Mouse (Mus musculus): ENCODE results near the gene Chst12. TPM values are rescaled to one million over a fixed set of nuclear protein-coding genes. Genes with fewer than 3 reads are reported as not detected.
"Not testable (repeated sequence)": the region's sequence is repeated elsewhere in the genome, so short reads cannot be mapped to it uniquely, and the experiment has no call there.

Gene Chst12
- polyA plus RNA-seq, 1 experiment from 2014 or later, result 17.7 TPM

GRCm38 (mm10) chr5:140501982-140502836 is 3.1 kb upstream of the Chst12 start:
- Histone ChIP-seq H3K9ac (replicated peaks; ENCODE audit: low read depth, low read length) (0 out of 2 replicates have a peak overlapping the region, but pooled peaks have one; percentile 4), H3K4me2 (ENCODE audit: low read length) (peak overlapping the region; percentile 27; the same call in 1 of the 2 replicates), H3K36me3 (ENCODE audit: control insufficient read depth, insufficient read depth) (no peaks in the 10 kb centered on the region), H3K4me1 (replicated peaks; ENCODE audit: control insufficient read depth, insufficient read depth, low read length) (peaks cover 21% of the 10 kb centered on the region), H3K27ac (ENCODE audit: low read length) (no peak overlapping the region), H3K9me3 (ENCODE audit: control insufficient read depth, low read length) (no peaks in the 10 kb centered on the region), H3K27me3 (replicated peaks; ENCODE audit: control insufficient read depth, insufficient read depth, low read length) (no peaks in the 10 kb centered on the region), H3K4me3 (replicated peaks; ENCODE audit: low read length) (no peak overlapping the region)
- ATAC-seq, result no peak
- WGBS, result 18% methylated on average over 13 of the region's 14 CpGs

- H3K27me3 ChIP-seq (replicated peaks; ENCODE audit: control insufficient read depth, insufficient read depth, low read length); ATAC-seq; H3K27ac ChIP-seq (ENCODE audit: low read length); H3K4me3 ChIP-seq (replicated peaks; ENCODE audit: low read length); H3K36me3 ChIP-seq (ENCODE audit: control insufficient read depth, insufficient read depth); H3K9me3 ChIP-seq (ENCODE audit: control insufficient read depth, low read length): not testable (repeated sequence)
- H3K4me1 ChIP-seq (replicated peaks; ENCODE audit: control insufficient read depth, insufficient read depth, low read length), result peaks cover 24% of the 10 kb centered on the region
- WGBS, result 2% methylated on average over 12 of the region's 12 CpGs
- peak overlapping the region; percentile 27; the same call in 1 of the 2 replicates for H3K4me2 ChIP-seq (ENCODE audit: low read length)
- 0 out of 2 replicates have a peak overlapping the region, but pooled peaks have one; percentile 11 for H3K9ac ChIP-seq (replicated peaks; ENCODE audit: low read depth, low read length)
Observed at GRCm38 (mm10) chr5:140502925-140503324, 2.4 kb upstream of the Chst12 start.

GRCm38 (mm10) chr5:140506096-140506794 is 895 bp downstream of the Chst12 start:
- peak; percentile 5; the same call in 1 of the 2 replicates for ATAC-seq
- Histone ChIP-seq H3K27me3 (replicated peaks; ENCODE audit: control insufficient read depth, insufficient read depth, low read length) (no peaks in the 10 kb centered on the region), H3K36me3 (ENCODE audit: control insufficient read depth, insufficient read depth) (no peaks in the 10 kb centered on the region), H3K4me2 (ENCODE audit: low read length) (peak overlapping the region; percentile 77), H3K4me1 (replicated peaks; ENCODE audit: control insufficient read depth, insufficient read depth, low read length) (peaks cover 50% of the 10 kb centered on the region), H3K27ac (ENCODE audit: low read length) (0 out of 2 replicates have a peak overlapping the region, but pooled peaks have one; percentile 14), H3K9me3 (ENCODE audit: control insufficient read depth, low read length) (no peaks in the 10 kb centered on the region), H3K9ac (replicated peaks; ENCODE audit: low read depth, low read length) (peak overlapping the region; percentile 76), H3K4me3 (replicated peaks; ENCODE audit: low read length) (peak overlapping the region; percentile 69)
- WGBS, result 39% methylated on average over 22 of the region's 22 CpGs

- ATAC-seq, result no peak
- 87% methylated on average over 14 of the region's 14 CpGs for WGBS
- Histone ChIP-seq H3K36me3 (ENCODE audit: control insufficient read depth, insufficient read depth) (no peaks in the 10 kb centered on the region), H3K4me1 (replicated peaks; ENCODE audit: control insufficient read depth, insufficient read depth, low read length) (peaks cover 47% of the 10 kb centered on the region), H3K4me3 (replicated peaks; ENCODE audit: low read length) (no peak overlapping the region), H3K27ac (ENCODE audit: low read length) (no peak overlapping the region), H3K9ac (replicated peaks; ENCODE audit: low read depth, low read length) (no peak overlapping the region), H3K9me3 (ENCODE audit: control insufficient read depth, low read length) (no peaks in the 10 kb centered on the region), H3K27me3 (replicated peaks; ENCODE audit: control insufficient read depth, insufficient read depth, low read length) (no peaks in the 10 kb centered on the region), H3K4me2 (ENCODE audit: low read length) (no peak overlapping the region)
Observed at GRCm38 (mm10) chr5:140507466-140508208, 2.3 kb downstream of the Chst12 start.

- H3K4me3 ChIP-seq (replicated peaks; ENCODE audit: low read length), result no peak overlapping the region
- no peaks in the 10 kb centered on the region for H3K27me3 ChIP-seq (replicated peaks; ENCODE audit: control insufficient read depth, insufficient read depth, low read length)
- H3K9ac ChIP-seq (replicated peaks; ENCODE audit: low read depth, low read length), result no peak overlapping the region
- no peaks in the 10 kb centered on the region for H3K9me3 ChIP-seq (ENCODE audit: control insufficient read depth, low read length)
- no peak for ATAC-seq
- H3K4me2 ChIP-seq (ENCODE audit: low read length), result no peak overlapping the region
- no peak overlapping the region for H3K27ac ChIP-seq (ENCODE audit: low read length)
- H3K4me1 ChIP-seq (replicated peaks; ENCODE audit: control insufficient read depth, insufficient read depth, low read length), result peaks cover 44% of the 10 kb centered on the region
- 28% methylated on average over 8 of the region's 8 CpGs for WGBS
- H3K36me3 ChIP-seq (ENCODE audit: control insufficient read depth, insufficient read depth), result no peaks in the 10 kb centered on the region
Observed at GRCm38 (mm10) chr5:140508686-140509085, 3.3 kb downstream of the Chst12 start.

GRCm38 (mm10) chr5:140509204-140509603 is 3.9 kb downstream of the Chst12 start:
- H3K36me3 ChIP-seq (ENCODE audit: control insufficient read depth, insufficient read depth), result no peaks in the 10 kb centered on the region
- WGBS, result 40% methylated on average over 9 of the region's 9 CpGs
- no peak overlapping the region for H3K27ac ChIP-seq (ENCODE audit: low read length)
- ATAC-seq, result no peak
- no peak overlapping the region for H3K4me3 ChIP-seq (replicated peaks; ENCODE audit: low read length)
- peaks cover 44% of the 10 kb centered on the region for H3K4me1 ChIP-seq (replicated peaks; ENCODE audit: control insufficient read depth, insufficient read depth, low read length)
- H3K4me2 ChIP-seq (ENCODE audit: low read length), result no peak overlapping the region
- H3K9ac ChIP-seq (replicated peaks; ENCODE audit: low read depth, low read length), result no peak overlapping the region
- no peaks in the 10 kb centered on the region for H3K27me3 ChIP-seq (replicated peaks; ENCODE audit: control insufficient read depth, insufficient read depth, low read length)
- no peaks in the 10 kb centered on the region for H3K9me3 ChIP-seq (ENCODE audit: control insufficient read depth, low read length)

- peak overlapping the region; percentile 44; the same call in 1 of the 2 replicates for H3K27ac ChIP-seq (ENCODE audit: low read length)
- no peaks in the 10 kb centered on the region for H3K27me3 ChIP-seq (replicated peaks; ENCODE audit: control insufficient read depth, insufficient read depth, low read length)
- H3K9ac ChIP-seq (replicated peaks; ENCODE audit: low read depth, low read length), result no peak overlapping the region; the same call in 1 of the 2 replicates
- 23% methylated on average over 27 of the region's 27 CpGs for WGBS
- H3K9me3 ChIP-seq (ENCODE audit: control insufficient read depth, low read length), result no peaks in the 10 kb centered on the region
- H3K4me1 ChIP-seq (replicated peaks; ENCODE audit: control insufficient read depth, insufficient read depth, low read length), result peaks cover 48% of the 10 kb centered on the region
- no peak overlapping the region for H3K4me3 ChIP-seq (replicated peaks; ENCODE audit: low read length)
- ATAC-seq, result peak; percentile 4; the same call in 1 of the 2 replicates
- H3K36me3 ChIP-seq (ENCODE audit: control insufficient read depth, insufficient read depth), result no peaks in the 10 kb centered on the region
- peak overlapping the region; percentile 25 for H3K4me2 ChIP-seq (ENCODE audit: low read length)
Observed at GRCm38 (mm10) chr5:140510012-140511000, 5.0 kb downstream of the Chst12 start.

- H3K4me3 ChIP-seq (replicated peaks; ENCODE audit: low read length), result no peak overlapping the region
- WGBS, result 86% methylated on average over 8 of the region's 8 CpGs
- no peaks in the 10 kb centered on the region for H3K36me3 ChIP-seq (ENCODE audit: control insufficient read depth, insufficient read depth)
- no peaks in the 10 kb centered on the region for H3K9me3 ChIP-seq (ENCODE audit: control insufficient read depth, low read length)
- H3K9ac ChIP-seq (replicated peaks; ENCODE audit: low read depth, low read length), result no peak overlapping the region
- no peaks in the 10 kb centered on the region for H3K27me3 ChIP-seq (replicated peaks; ENCODE audit: control insufficient read depth, insufficient read depth, low read length)
- no peak overlapping the region for H3K4me2 ChIP-seq (ENCODE audit: low read length)
- ATAC-seq, result no peak
- no peak overlapping the region for H3K27ac ChIP-seq (ENCODE audit: low read length)
- peaks cover 27% of the 10 kb centered on the region for H3K4me1 ChIP-seq (replicated peaks; ENCODE audit: control insufficient read depth, insufficient read depth, low read length)
Observed at GRCm38 (mm10) chr5:140513921-140514320, 8.6 kb downstream of the Chst12 start.

Data from forebrain, embryonic 16.5 days (tissue).